Mouse (Mus musculus): ENCODE measurements around the gene Grk6. TPM values are rescaled to one million over a fixed set of nuclear protein-coding genes. Genes with fewer than 3 reads are reported as not detected.

The Grk6 gene
- total RNA-seq, 2 experiments from 2014 or later, result 25.2 to 33.4 TPM

GRCm38 (mm10) chr13:55507877-55508276 is 63.0 kb downstream of the Grk6 start:
- no peak for ATAC-seq (replicated peaks; ENCODE audit: low FRiP score, poor library complexity, severe bottlenecking)

GRCm38 (mm10) chr13:55508531-55508930 is 63.7 kb downstream of the Grk6 start:
- no peak for ATAC-seq (replicated peaks; ENCODE audit: low FRiP score, poor library complexity, severe bottlenecking)

DNA sequence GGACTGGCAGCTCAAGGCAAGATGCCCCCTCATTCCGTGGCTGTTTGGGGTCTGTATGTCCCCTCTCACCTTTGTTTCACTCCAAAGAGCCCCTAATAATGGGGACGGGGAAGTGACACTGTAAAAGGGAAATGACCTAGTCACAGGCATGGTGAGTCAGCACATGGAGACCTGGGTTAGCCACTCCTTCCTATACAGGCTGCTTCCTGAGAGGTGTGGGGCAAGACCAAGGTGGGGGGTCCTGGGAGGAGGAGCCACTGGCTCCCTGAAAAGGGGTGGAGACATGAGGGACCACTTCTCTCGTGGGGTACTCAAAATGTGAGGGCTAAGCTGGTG is 65.4 kb downstream of the Grk6 start:
- no peak for ATAC-seq (replicated peaks; ENCODE audit: low FRiP score, poor library complexity, severe bottlenecking)

Other genes with a start within 250 kb of the Grk6 start
- 23.0 and 33.8 TPM in 2 replicates for gene Nsd1, start 235.3 kb upstream of the Grk6 start, total RNA-seq (2015; ENCODE audit: low replicate concordance)
- gene Nsd1, start 235.3 kb upstream of the Grk6 start, total RNA-seq (2017; ENCODE audit: low replicate concordance), result 21.0 and 29.0 TPM in 2 replicates
- 130 and 134 TPM in 2 replicates for gene Prelid1, start 124.6 kb upstream of the Grk6 start, total RNA-seq (2015; ENCODE audit: low replicate concordance)
- 36.8 and 38.1 TPM in 2 replicates for gene Prelid1, start 124.6 kb upstream of the Grk6 start, total RNA-seq (2017; ENCODE audit: low replicate concordance)
- gene Rab24, start 123.1 kb upstream of the Grk6 start, total RNA-seq (2015; ENCODE audit: low replicate concordance), result 44.1 and 62.1 TPM in 2 replicates
- 12.9 and 19.2 TPM in 2 replicates for gene Rab24, start 123.1 kb upstream of the Grk6 start, total RNA-seq (2017; ENCODE audit: low replicate concordance)
- 14.2 and 15.0 TPM in 2 replicates for gene Mxd3, start 115.2 kb upstream of the Grk6 start, total RNA-seq (2015; ENCODE audit: low replicate concordance)
- 20.1 and 28.7 TPM in 2 replicates for gene Mxd3, start 115.2 kb upstream of the Grk6 start, total RNA-seq (2017; ENCODE audit: low replicate concordance)
- gene Lman2, start 82.3 kb upstream of the Grk6 start, total RNA-seq (2015; ENCODE audit: low replicate concordance), result 19.6 and 20.2 TPM in 2 replicates
- gene Lman2, start 82.3 kb upstream of the Grk6 start, total RNA-seq (2017; ENCODE audit: low replicate concordance), result 31.8 and 33.4 TPM in 2 replicates
- 9.0 and 14.2 TPM in 2 replicates for gene Rgs14, start 75.3 kb upstream of the Grk6 start, total RNA-seq (2015; ENCODE audit: low replicate concordance)
- gene Rgs14, start 75.3 kb upstream of the Grk6 start, total RNA-seq (2017; ENCODE audit: low replicate concordance), result 7.8 and 7.9 TPM in 2 replicates
- gene Slc34a1, start 46.9 kb upstream of the Grk6 start, total RNA-seq (2015; ENCODE audit: low replicate concordance), result not detected in 2 replicates
- not detected in 2 replicates for gene Slc34a1, start 46.9 kb upstream of the Grk6 start, total RNA-seq (2017; ENCODE audit: low replicate concordance)
- gene Pfn3, start 29.8 kb upstream of the Grk6 start, total RNA-seq (2015; ENCODE audit: low replicate concordance), result not detected in 2 replicates
- not detected in 2 replicates for gene Pfn3, start 29.8 kb upstream of the Grk6 start, total RNA-seq (2017; ENCODE audit: low replicate concordance)
- not detected in 2 replicates for gene F12, start 18.3 kb upstream of the Grk6 start, total RNA-seq (2015; ENCODE audit: low replicate concordance)
- not detected in 2 replicates for gene F12, start 18.3 kb upstream of the Grk6 start, total RNA-seq (2017; ENCODE audit: low replicate concordance)
- not detected in 2 replicates for gene Prr7, start 19.2 kb downstream of the Grk6 start, total RNA-seq (2015; ENCODE audit: low replicate concordance)
- not detected in 2 replicates for gene Prr7, start 19.2 kb downstream of the Grk6 start, total RNA-seq (2017; ENCODE audit: low replicate concordance)
- gene Dbn1, start 43.0 kb downstream of the Grk6 start, total RNA-seq (2015; ENCODE audit: low replicate concordance), result 0.42 TPM in 1 of 2 replicates, not detected in the other
- gene Dbn1, start 43.0 kb downstream of the Grk6 start, total RNA-seq (2017; ENCODE audit: low replicate concordance), result not detected in 2 replicates
- 1.7 and 1.9 TPM in 2 replicates for gene Pdlim7, start 68.6 kb downstream of the Grk6 start, total RNA-seq (2015; ENCODE audit: low replicate concordance)
- gene Pdlim7, start 68.6 kb downstream of the Grk6 start, total RNA-seq (2017; ENCODE audit: low replicate concordance), result 2.4 and 2.9 TPM in 2 replicates
- 11.9 and 19.2 TPM in 2 replicates for gene Dok3, start 84.2 kb downstream of the Grk6 start, total RNA-seq (2015; ENCODE audit: low replicate concordance)
- gene Dok3, start 84.2 kb downstream of the Grk6 start, total RNA-seq (2017; ENCODE audit: low replicate concordance), result 12.5 and 12.9 TPM in 2 replicates
- gene Ddx41, start 91.6 kb downstream of the Grk6 start, total RNA-seq (2015; ENCODE audit: low replicate concordance), result 1.3 and 3.6 TPM in 2 replicates
- 14.1 and 17.6 TPM in 2 replicates for gene Ddx41, start 91.6 kb downstream of the Grk6 start, total RNA-seq (2017; ENCODE audit: low replicate concordance)
- gene Fam193b, start 126.0 kb downstream of the Grk6 start, total RNA-seq (2015; ENCODE audit: low replicate concordance), result 35.9 and 38.6 TPM in 2 replicates
- gene Fam193b, start 126.0 kb downstream of the Grk6 start, total RNA-seq (2017; ENCODE audit: low replicate concordance), result 18.0 and 23.7 TPM in 2 replicates
- gene Tmed9, start 128.7 kb downstream of the Grk6 start, total RNA-seq (2015; ENCODE audit: low replicate concordance), result 16.3 and 23.4 TPM in 2 replicates
- 25.1 and 34.2 TPM in 2 replicates for gene Tmed9, start 128.7 kb downstream of the Grk6 start, total RNA-seq (2017; ENCODE audit: low replicate concordance)
- 0.77 and 0.84 TPM in 2 replicates for gene B4galt7, start 154.8 kb downstream of the Grk6 start, total RNA-seq (2015; ENCODE audit: low replicate concordance)
- 0.42 and 4.3 TPM in 2 replicates for gene B4galt7, start 154.8 kb downstream of the Grk6 start, total RNA-seq (2017; ENCODE audit: low replicate concordance)
- gene Caml, start 177.9 kb downstream of the Grk6 start, total RNA-seq (2015; ENCODE audit: low replicate concordance), result 12.9 and 14.6 TPM in 2 replicates
- 6.4 and 26.3 TPM in 2 replicates for gene Caml, start 177.9 kb downstream of the Grk6 start, total RNA-seq (2017; ENCODE audit: low replicate concordance)
- 32.6 and 35.4 TPM in 2 replicates for gene Ddx46, start 190.0 kb downstream of the Grk6 start, total RNA-seq (2015; ENCODE audit: low replicate concordance)
- gene Ddx46, start 190.0 kb downstream of the Grk6 start, total RNA-seq (2017; ENCODE audit: low replicate concordance), result 36.6 and 42.2 TPM in 2 replicates
- gene B230219D22Rik, start 248.1 kb downstream of the Grk6 start, total RNA-seq (2015; ENCODE audit: low replicate concordance), result 15.2 and 23.6 TPM in 2 replicates
- gene B230219D22Rik, start 248.1 kb downstream of the Grk6 start, total RNA-seq (2017; ENCODE audit: low replicate concordance), result 15.1 and 19.1 TPM in 2 replicates

Data from erythroblast, adult 5-6 weeks (primary cell).